10 mouse cellular contexts compared by ENCODE assay signal in the genomic region with DNA sequence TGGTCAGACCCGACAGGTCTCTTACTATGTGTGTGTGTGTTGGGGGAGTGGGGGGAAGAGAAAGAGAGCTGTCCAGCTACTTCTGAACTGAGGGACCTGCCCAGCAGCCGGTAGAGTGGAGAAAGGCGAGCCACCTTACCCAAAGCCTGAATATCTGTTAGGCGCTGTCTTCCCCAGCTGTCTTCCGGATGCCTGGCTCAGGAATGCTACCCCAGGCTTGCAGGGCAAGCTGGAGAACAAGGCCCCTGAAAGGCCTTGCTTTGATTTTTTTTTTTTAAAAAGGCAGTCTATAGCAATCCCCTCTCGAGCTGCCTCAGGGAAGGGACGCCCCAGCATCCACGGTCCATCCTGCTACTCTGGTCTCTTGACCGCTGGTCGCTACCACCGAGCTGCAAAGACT. TPM values are rescaled to one million over a fixed set of nuclear protein-coding genes. Genes with fewer than 3 reads are reported as not detected.
DNase-seq lines count a peak whose midpoint lies in the region; ATAC-seq and TF ChIP-seq lines count a peak whose summit lies in the region.
"Had no signal": no experiment of that assay in that cellular context is flagged by ENCODE, and none has a peak within 500 bp of the region (broad histone marks: within the 10 kb centered on the region; RNA-seq: fewer than 3 reads in every experiment).

No protein-coding gene starts in this region.

- H3K27me3 ChIP-seq in heart, embryonic 14.5 days (ENCODE audit: control insufficient read depth, insufficient read depth, low read length), result no peaks in the 10 kb centered on the region
- H3K27me3 ChIP-seq in forebrain, embryonic 12.5 days, result no peaks in the 10 kb centered on the region
- no peaks in the 10 kb centered on the region for H3K27me3 ChIP-seq in limb, embryonic 15.5 days

- peak overlapping the region; percentile 94; the same call in 1 of the 2 replicates for H3K4me2 ChIP-seq in heart, embryonic 14.5 days (ENCODE audit: low read length)
- peak overlapping the region; percentile 99 for H3K4me2 ChIP-seq in forebrain, embryonic 12.5 days
- no peak overlapping the region for H3K4me2 ChIP-seq in limb, embryonic 15.5 days

- peak overlapping the region in 1 of 2 experiments; percentile 94; a peak in 1 of 4 replicates for H3K27ac ChIP-seq in heart, embryonic 14.5 days (replicated peaks in 1 of 2; ENCODE audit: control insufficient read depth in 1 of 2, insufficient read depth in 1 of 2, low read depth in 2 of 2, low read length in 2 of 2)
- no peak overlapping the region; the same call in 1 of the 2 replicates for H3K27ac ChIP-seq in ES-E14 (ENCODE audit: insufficient read depth, low read depth, low read length, poor library complexity, severe bottlenecking)
- peak overlapping the region; percentile 97 for H3K27ac ChIP-seq in forebrain, embryonic 12.5 days
- peak overlapping the region; percentile 22; the same call in 1 of the 2 replicates for H3K27ac ChIP-seq in limb, embryonic 15.5 days

- H3K36me3 ChIP-seq in heart, embryonic 14.5 days (ENCODE audit: control insufficient read depth, insufficient read depth, low read length), result peaks cover 11% of the 10 kb centered on the region; the same call in 1 of the 2 replicates
- no peaks in the 10 kb centered on the region for H3K36me3 ChIP-seq in ES-E14 (ENCODE audit: control insufficient read depth, insufficient read depth, low read length, poor library complexity, severe bottlenecking)
- peaks cover 3% of the 10 kb centered on the region for H3K36me3 ChIP-seq in forebrain, embryonic 12.5 days (replicated peaks)
- no peaks in the 10 kb centered on the region for H3K36me3 ChIP-seq in limb, embryonic 15.5 days

- no peak for DNase-seq in heart, adult 18-20 months
- DNase-seq in ES-E14 (ENCODE audit: low read depth, low spot score), result no peak
- DNase-seq in right cerebral cortex, postnatal 4 days, result no peak
- no peak for DNase-seq in layer of hippocampus, adult 8-10 months (ENCODE audit: low spot score in 2 of 2)

- no peak overlapping the region for H3K4me3 ChIP-seq in heart, embryonic 14.5 days (ENCODE audit: control insufficient read depth in 1 of 2, insufficient read depth in 1 of 2, low read depth in 1 of 2, low read length in 2 of 2)
- peak overlapping the region in 1 of 2 experiments; percentile 29; a peak in 2 of 4 replicates for H3K4me3 ChIP-seq in ES-E14 (ENCODE audit: insufficient read depth in 1 of 2, low read depth in 1 of 2, low read length in 2 of 2, poor library complexity in 1 of 2, severe bottlenecking in 1 of 2)
- H3K4me3 ChIP-seq in forebrain, embryonic 12.5 days (replicated peaks), result 0 out of 2 replicates have a peak overlapping the region, but pooled peaks have one; percentile 90
- H3K4me3 ChIP-seq in limb, embryonic 15.5 days, result no peak overlapping the region
- H3K4me3 ChIP-seq: erythroblast, embryonic 14.5 days had no signal

- in situ Hi-C loops in ES-E14 (cut with MboI; ENCODE audit: low sequenced_read_pairs in 2 of 2, unreplicated experiment in 2 of 2), result no loop called here

- peaks cover 26 to 47% of the 10 kb centered on the region in 2 experiments for H3K4me1 ChIP-seq in heart, embryonic 14.5 days (ENCODE audit: control insufficient read depth in 2 of 2, insufficient read depth in 2 of 2, low read length in 2 of 2)
- H3K4me1 ChIP-seq in ES-E14 (ENCODE audit: control insufficient read depth in 2 of 2, insufficient read depth in 2 of 2, low read length in 2 of 2, poor library complexity in 1 of 2), result peaks cover 23 to 31% of the 10 kb centered on the region in 2 experiments
- H3K4me1 ChIP-seq in forebrain, embryonic 12.5 days, result peaks cover 60% of the 10 kb centered on the region
- H3K4me1 ChIP-seq in limb, embryonic 15.5 days, result peaks cover 56% of the 10 kb centered on the region

- H3K9me3 ChIP-seq in heart, embryonic 14.5 days (ENCODE audit: control insufficient read depth, low read length), result no peaks in the 10 kb centered on the region
- H3K9me3 ChIP-seq in ES-E14 (ENCODE audit: control insufficient read depth, insufficient read depth, low read depth, low read length), result no peaks in the 10 kb centered on the region
- no peaks in the 10 kb centered on the region for H3K9me3 ChIP-seq in forebrain, embryonic 12.5 days
- no peaks in the 10 kb centered on the region for H3K9me3 ChIP-seq in limb, embryonic 15.5 days

- no peak for ATAC-seq in heart, embryonic 14.5 days (ENCODE audit: insufficient number of reproducible peaks, insufficient read depth, low FRiP score, low read depth)
- ATAC-seq in forebrain, embryonic 12.5 days (ENCODE audit: low FRiP score), result no peak
- ATAC-seq in limb, embryonic 15.5 days (ENCODE audit: insufficient number of reproducible peaks, low FRiP score, low TSS enrichment, low read depth), result no peak
- ATAC-seq in megakaryocyte-erythroid progenitor cell, adult 5-6 weeks (replicated peaks; ENCODE audit: low FRiP score, low TSS enrichment, poor library complexity, severe bottlenecking), result no peak
- ATAC-seq: CD4-positive, CD25-positive, alpha-beta regulatory T cell, adult 4 months had no signal

- peak overlapping the region; percentile 98; the same call in 1 of the 2 replicates for H3K9ac ChIP-seq in heart, embryonic 14.5 days (ENCODE audit: low read length)
- no peak overlapping the region for H3K9ac ChIP-seq in ES-E14 (ENCODE audit: insufficient read depth, low read depth, low read length, poor library complexity, severe bottlenecking)
- peak overlapping the region; percentile 99 for H3K9ac ChIP-seq in forebrain, embryonic 12.5 days
- H3K9ac ChIP-seq in limb, embryonic 15.5 days, result no peak overlapping the region

- whole genome bisulfite sequencing in heart, embryonic 14.5 days, result 38% methylated on average over 11 of the region's 11 CpGs
- 18% methylated on average over 11 of the region's 11 CpGs for WGBS in forebrain, embryonic 12.5 days
- 43% methylated on average over 11 of the region's 11 CpGs for WGBS in limb, embryonic 15.5 days

TF ChIP-seq in ES-E14, 5 proteins besides CTCF, POLR2A, EP300 and RAD21:
- no peak for TF ChIP-seq ZC3H11A (IDR thresholded peaks at IDR 0.05; ENCODE audit: borderline replicate concordance, low read depth, low read length)
- TF ChIP-seq ZNF384 (IDR thresholded peaks at IDR 0.05; ENCODE audit: low read depth, low read length), result peak; percentile 34; the same call in 1 of the 2 replicates
- no peak for TF ChIP-seq HCFC1 (IDR thresholded peaks at IDR 0.05; ENCODE audit: borderline replicate concordance, insufficient read depth, low read length)
- TF ChIP-seq CHD2 (IDR thresholded peaks at IDR 0.05; ENCODE audit: low read depth, low read length), result no peak
- no peak for TF ChIP-seq MAFK (IDR thresholded peaks at IDR 0.05; ENCODE audit: insufficient read depth, low read depth, low read length)

RNA-seq across cellular contexts. Expression of a gene that starts 32.6 kb away (rescaled TPM):
- 68.8 and 74.1 TPM in 2 replicates for polyA plus RNA-seq in heart, embryonic 14.5 days (2014; fragmentation: Nextera tagmentation; extraction: Ambion mirVana)
- total RNA-seq in heart, adult 18-20 months (2021), result 10 to 100 TPM; 89.2 to 93.9 TPM
- 146 and 216 TPM in 2 replicates for total RNA-seq in ES-E14 (2012; rRNA removed)
- polyA plus RNA-seq in forebrain, embryonic 12.5 days (2016; fragmentation: Nextera tagmentation; extraction: Ambion mirVana), result 88.6 and 91.3 TPM in 2 replicates
- polyA plus RNA-seq in limb, embryonic 15.5 days (2015; fragmentation: Nextera tagmentation; extraction: Ambion mirVana), result 96.1 and 101 TPM in 2 replicates
- 47.0 and 56.6 TPM in 2 replicates for total RNA-seq in megakaryocyte-erythroid progenitor cell, adult 5-6 weeks (2014; fragmentation: Nextera tagmentation)
- 33.2 and 37.4 TPM in 2 replicates for total RNA-seq in megakaryocyte-erythroid progenitor cell, adult 5-6 weeks (2017)
- 10 to 100 TPM; 83.1 to 95.2 (median 88.8) TPM for total RNA-seq in layer of hippocampus, adult 8-10 months (2022)

RNA-seq across cellular contexts. Expression of a gene that starts 49.0 kb away (rescaled TPM):
- 8.8 and 9.1 TPM in 2 replicates for polyA plus RNA-seq in heart, embryonic 14.5 days (2014; fragmentation: Nextera tagmentation; extraction: Ambion mirVana)
- 1 to 10 TPM; 3.5 to 5.0 TPM for total RNA-seq in heart, adult 18-20 months (2021)
- 11.7 and 16.3 TPM in 2 replicates for total RNA-seq in ES-E14 (2012; rRNA removed)
- polyA plus RNA-seq in forebrain, embryonic 12.5 days (2016; fragmentation: Nextera tagmentation; extraction: Ambion mirVana), result 23.5 and 24.0 TPM in 2 replicates
- polyA plus RNA-seq in limb, embryonic 15.5 days (2015; fragmentation: Nextera tagmentation; extraction: Ambion mirVana), result 5.8 and 6.7 TPM in 2 replicates
- 25.6 and 30.1 TPM in 2 replicates for total RNA-seq in megakaryocyte-erythroid progenitor cell, adult 5-6 weeks (2014; fragmentation: Nextera tagmentation)
- 6.7 and 7.0 TPM in 2 replicates for total RNA-seq in megakaryocyte-erythroid progenitor cell, adult 5-6 weeks (2017)
- total RNA-seq in layer of hippocampus, adult 8-10 months (2022), result 10 to 100 TPM; 20.0 to 23.4 (median 21.4) TPM
- polyA plus RNA-seq: CD4-positive, CD25-positive, alpha-beta regulatory T cell, adult 4 months had no signal

Comparison
In these comparisons a context has a peak if more than half of its experiments do, and no peak if none do; other contexts are left out.
1. H3K9ac ChIP-seq: peak in heart, embryonic 14.5 days (single experiment) and forebrain, embryonic 12.5 days (single experiment); none in ES-E14 (single experiment) and limb, embryonic 15.5 days (single experiment).